Mouse (Mus musculus) left cerebral cortex, adult 2 months (tissue): ENCODE results near the gene Bcas3. TPM values are rescaled to one million over a fixed set of nuclear protein-coding genes. Genes with fewer than 3 reads are reported as not detected.

ENCODE experiments used
- DNase-seq, 2 experiments: peaks; one replicate each; pipeline ENCODE4 v3.0.0; 2021 to 2022; ENCODE audit warnings: low spot score in 2 of 2, mixed read lengths in 1 of 2; ENCODE audit errors: extremely low spot score in 1 of 2
- H3K27ac ChIP-seq: fragments of 200-600 bp; 2 replicates; pipeline ENCODE4 v1.8.1; 2022
- H3K4me3 ChIP-seq: fragments of 200-600 bp; 2 replicates; pipeline ENCODE4 v1.8.1; 2022
- CTCF ChIP-seq: fragments of 200-600 bp; IDR thresholded peaks from 2 replicates; pipeline ENCODE4 v1.8.1; 2022; ENCODE audit warnings: antibody characterized with exemption, mild to moderate bottlenecking, moderate library complexity
- intact Hi-C: fragments of 180-260 bp; cut with DNase I; formaldehyde crosslinking; loops from one replicate; pipeline ENCODE4 v1.15.1; 2025
- total RNA-seq, 2 experiments: library from RNA; stranded (reverse); gene quantifications; 2 replicates each; pipeline ENCODE4 v1.2.3; 2021

Gene Bcas3
- total RNA-seq, 2 experiments from 2014 or later: 69.1 to 73.0 TPM

GRCm38 (mm10) chr11:85829520-85830440 lies 476.8 kb downstream of the Bcas3 start:
- intact Hi-C loops: no loop called here
- Histone ChIP-seq H3K4me3 (no peak overlapping the region), H3K27ac (no peak overlapping the region)
- TF ChIP-seq CTCF: no peak
- DNase-seq: no peak

- H3K4me3 ChIP-seq: no peak overlapping the region
- no peak overlapping the region for H3K27ac ChIP-seq
- intact Hi-C loops: no loop called here
- no peak for DNase-seq
- no peak; the same call in 1 of the 2 replicates for TF ChIP-seq CTCF
Measured at GRCm38 (mm10) chr11:85830901-85831341, 478.0 kb downstream of the Bcas3 start.

GRCm38 (mm10) chr11:85831656-85832230 lies 478.8 kb downstream of the Bcas3 start:
- TF ChIP-seq CTCF: no peak
- DNase-seq: no peak
- H3K27ac ChIP-seq: no peak overlapping the region
- H3K4me3 ChIP-seq: no peak overlapping the region
- intact Hi-C loops: no loop called here

- H3K27ac ChIP-seq: no peak within 1 kb of the TSS
- DNase-seq: no peak
- TF ChIP-seq CTCF: no peak
- H3K4me3 ChIP-seq: peak within 1 kb of the TSS; percentile 7; the same call in 1 of the 2 replicates
- intact Hi-C loops: no loop called here
Measured at GRCm38 (mm10) chr11:85832231-85832924, 479.4 kb downstream of the Bcas3 start, which contains the start of gene Tbx2. TSS of gene Tbx2 (plus strand) at chr11:85832551.

GRCm38 (mm10) chr11:85833081-85833521 lies 480.1 kb downstream of the Bcas3 start:
- Histone ChIP-seq H3K4me3 (no peak overlapping the region), H3K27ac (no peak overlapping the region)
- intact Hi-C loops: no loop called here
- no peak for DNase-seq
- TF ChIP-seq CTCF: no peak

- H3K27ac ChIP-seq: no peak overlapping the region
- no peak for TF ChIP-seq CTCF
- H3K4me3 ChIP-seq: no peak overlapping the region
- DNase-seq: no peak
- intact Hi-C loops: loop anchor here (2.0 kb wide), 1 partner anchor 55 kb away; no protein-coding TSS in a partner anchor
Measured at GRCm38 (mm10) chr11:85833761-85834385, 480.9 kb downstream of the Bcas3 start.

- DNase-seq: no peak
- no peak overlapping the region for H3K4me3 ChIP-seq
- intact Hi-C loops: loop anchor here (2.0 kb wide), 1 partner anchor 54 kb away; no protein-coding TSS in a partner anchor
- H3K27ac ChIP-seq: no peak overlapping the region
- TF ChIP-seq CTCF: no peak
Measured at GRCm38 (mm10) chr11:85834386-85834931, 481.5 kb downstream of the Bcas3 start.

GRCm38 (mm10) chr11:85835001-85835752 lies 482.2 kb downstream of the Bcas3 start:
- H3K4me3 ChIP-seq: no peak overlapping the region
- no peak overlapping the region for H3K27ac ChIP-seq
- TF ChIP-seq CTCF: no peak
- intact Hi-C loops: loop anchor here (2.0 to 5.0 kb wide), 2 partner anchors 54 to 1313 kb away; no protein-coding TSS in a partner anchor
- no peak for DNase-seq

- intact Hi-C loops: loop anchor here (2.0 to 5.0 kb wide), 2 partner anchors 53 to 1314 kb away; no protein-coding TSS in a partner anchor
- H3K4me3 ChIP-seq: no peak overlapping the region
- no peak overlapping the region for H3K27ac ChIP-seq
- TF ChIP-seq CTCF: no peak
- DNase-seq: no peak
Measured at GRCm38 (mm10) chr11:85835753-85836522, 483.0 kb downstream of the Bcas3 start.
